Mouse (Mus musculus) activated CD4-positive, CD25-positive, alpha-beta regulatory T cell, adult 4 months (primary cell): ENCODE results near the gene Gal3st3. TPM values are rescaled to one million over a fixed set of nuclear protein-coding genes. Genes with fewer than 3 reads are reported as not detected.

Experiments used
- ATAC-seq: one replicate; pipeline ENCODE4 v1.8.0; 2017
- polyA plus RNA-seq, 2 experiments: library from polyadenylated mRNA; unstranded; fragments of 100-300 nt; shearing (Covaris generic); gene quantifications; one replicate each; pipeline ENCODE4 v1.2.1; 2017

Gal3st3 gene
- under 1 TPM in 1 of 2 experiments, not detected in 1; 0.13 TPM for polyA plus RNA-seq

DNA sequence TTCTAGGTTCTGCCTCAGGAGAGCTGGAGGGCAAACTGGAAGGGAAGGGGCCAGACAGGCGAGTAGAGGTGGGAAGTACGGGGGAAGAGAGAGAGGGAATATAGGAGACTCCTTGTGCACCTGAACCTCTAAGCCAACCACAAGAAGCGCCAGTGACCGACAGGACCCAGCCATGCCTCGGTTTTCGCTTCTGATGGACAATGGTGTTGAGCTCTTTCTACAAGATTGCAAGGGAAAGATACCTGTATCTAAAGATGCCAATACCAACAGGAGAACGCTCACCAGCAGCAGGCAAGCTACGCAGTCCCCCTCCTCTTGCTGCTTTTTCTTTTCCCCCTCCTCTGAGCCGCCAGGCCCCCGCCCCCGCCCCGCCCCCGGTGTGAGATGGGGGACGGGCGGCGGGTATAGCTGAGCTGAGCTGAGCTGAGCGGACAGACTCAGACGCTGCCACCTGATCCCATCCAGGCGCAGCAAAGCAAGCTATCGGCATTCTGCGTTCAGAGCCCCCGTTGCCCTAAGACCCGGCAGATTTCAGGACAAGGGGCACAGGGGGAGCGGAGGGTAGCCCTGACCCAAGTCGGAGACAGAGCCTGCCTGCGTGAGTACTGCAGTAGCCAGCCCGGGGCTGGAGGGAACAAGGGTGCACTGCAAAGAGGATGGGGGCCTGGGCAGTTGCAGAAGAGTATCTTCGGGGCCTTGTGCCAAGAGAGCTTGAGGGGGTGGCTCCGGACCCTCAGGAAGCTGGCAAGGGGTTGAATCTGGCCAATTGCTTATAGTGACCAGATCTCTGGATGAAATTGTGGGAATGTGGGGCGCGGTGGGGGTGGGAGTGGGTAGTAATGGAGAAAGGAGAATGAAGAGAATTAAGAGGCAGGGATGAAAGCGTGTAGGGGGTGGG is at the start of gene Gal3st3:
Gene Gal3st3 (plus strand): TSS at position 429 of the 898 bp plus-strand sequence.
- ATAC-seq: no peak

DNA sequence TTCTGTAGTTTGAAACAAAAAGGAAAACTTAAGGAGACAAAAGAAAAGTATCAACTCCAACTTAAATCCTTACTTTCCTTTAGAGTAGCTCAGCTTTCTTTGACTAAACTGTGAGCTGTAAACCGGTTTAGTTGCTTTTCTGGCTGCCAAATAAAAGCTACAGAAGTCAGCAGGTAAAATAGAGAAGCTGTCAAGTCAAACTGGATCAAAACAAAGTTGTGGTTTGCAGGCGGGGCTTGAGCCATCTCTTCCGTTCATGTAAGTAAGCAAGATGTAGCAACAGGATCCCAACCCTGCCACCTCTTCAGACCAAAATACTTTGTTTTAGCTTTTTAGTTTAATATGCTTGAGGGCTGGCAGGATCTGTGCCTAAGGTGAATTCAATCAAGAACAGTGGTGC is 41.0 kb upstream of the Gal3st3 start:
- ATAC-seq: peak; percentile 73

DNA sequence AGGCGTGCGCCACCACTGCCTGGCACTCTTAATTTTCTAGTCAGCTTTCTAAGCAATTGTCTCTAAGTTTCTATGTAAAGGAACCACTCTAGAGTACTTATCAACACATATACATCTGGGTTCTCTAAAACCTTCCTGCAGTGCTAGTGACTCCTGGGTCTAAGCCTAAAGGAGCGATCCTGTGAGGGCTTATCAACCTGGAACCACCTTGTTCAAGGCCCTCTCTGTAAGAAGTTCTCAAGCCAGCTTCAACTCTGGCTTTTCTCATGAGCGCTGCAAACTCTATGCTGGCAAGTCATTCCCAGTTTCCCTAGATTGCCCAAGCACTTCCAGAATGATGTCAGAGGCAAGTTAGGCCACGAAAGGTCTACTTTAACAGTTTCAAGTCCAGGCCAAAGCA is 31.1 kb upstream of the Gal3st3 start:
- ATAC-seq: no peak

DNA sequence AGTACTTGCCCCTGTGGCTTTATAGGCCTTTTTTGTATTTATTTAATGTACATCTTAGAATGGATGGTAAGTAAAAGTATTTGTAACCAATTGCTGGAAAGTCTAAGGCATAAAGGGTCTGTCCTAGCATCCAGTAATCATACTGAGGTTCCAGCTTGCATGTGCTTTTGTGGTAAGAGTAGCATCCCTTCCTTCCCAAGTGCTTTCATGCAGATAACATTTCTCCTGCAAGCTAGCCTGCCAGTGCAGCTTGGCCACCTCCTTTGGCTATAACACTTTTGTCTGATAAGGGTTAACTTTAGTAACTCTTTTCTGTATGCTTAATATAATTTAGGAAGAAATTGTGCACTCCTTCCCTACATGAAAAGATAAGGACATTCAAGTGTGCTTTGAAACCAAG is 30.1 kb upstream of the Gal3st3 start:
- no peak for ATAC-seq

DNA sequence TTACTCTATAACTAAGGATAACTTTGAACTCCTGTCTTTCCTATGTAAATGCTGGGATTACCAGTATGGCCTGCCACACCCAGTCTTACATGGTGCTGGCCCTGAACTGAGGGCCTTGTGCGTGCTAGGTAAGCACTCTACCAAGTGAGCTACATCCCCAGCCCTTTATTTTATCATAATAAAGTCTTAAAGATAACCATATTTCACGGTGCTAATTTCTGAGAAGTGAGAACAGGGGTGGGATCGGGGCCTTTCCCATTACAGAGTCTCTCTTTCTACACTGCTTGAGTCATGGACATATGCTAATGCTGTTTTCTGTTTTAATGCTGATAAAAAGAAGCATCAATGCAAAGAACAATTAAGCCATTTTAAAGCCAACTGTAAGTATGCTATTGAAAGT is 29.3 kb upstream of the Gal3st3 start:
- ATAC-seq: no peak

DNA sequence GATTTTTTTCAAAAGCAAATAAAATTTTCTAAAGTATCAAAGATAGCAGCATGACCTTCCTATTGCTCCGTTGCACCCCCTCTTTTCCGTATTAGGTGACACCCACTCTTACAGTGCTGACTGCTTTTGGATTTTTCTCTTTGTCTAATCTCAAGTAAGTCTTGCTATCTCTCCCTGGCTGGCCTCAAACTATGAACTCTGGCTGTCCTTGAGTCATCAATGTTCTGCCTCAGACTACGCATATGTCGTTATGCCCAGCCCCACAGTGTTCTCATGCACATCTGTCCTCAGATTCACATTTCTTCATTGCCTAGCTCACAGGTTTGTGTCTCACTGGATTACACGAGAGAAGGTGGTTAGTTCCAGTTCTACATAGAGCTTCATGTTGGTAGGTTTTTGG is 28.7 kb upstream of the Gal3st3 start:
- no peak for ATAC-seq

DNA sequence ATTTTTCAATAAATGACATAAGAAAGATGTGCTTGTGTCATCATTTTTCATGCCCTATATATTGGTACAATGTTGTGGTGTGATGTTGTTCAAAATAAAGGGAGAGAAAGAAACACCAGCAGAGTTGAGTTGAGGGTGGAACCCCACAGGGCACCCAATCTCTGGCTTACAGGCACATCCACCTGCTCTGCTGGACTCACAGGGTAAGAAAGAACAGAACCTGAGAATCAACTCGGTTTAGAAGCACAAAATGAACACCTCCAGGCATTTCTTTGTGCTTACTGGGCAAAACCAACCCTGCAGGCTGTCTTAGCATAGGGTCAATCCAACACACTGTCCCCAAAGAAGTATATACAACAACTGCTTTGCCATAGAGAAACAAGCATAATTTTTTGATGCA is 26.7 kb upstream of the Gal3st3 start:
- ATAC-seq: no peak

DNA sequence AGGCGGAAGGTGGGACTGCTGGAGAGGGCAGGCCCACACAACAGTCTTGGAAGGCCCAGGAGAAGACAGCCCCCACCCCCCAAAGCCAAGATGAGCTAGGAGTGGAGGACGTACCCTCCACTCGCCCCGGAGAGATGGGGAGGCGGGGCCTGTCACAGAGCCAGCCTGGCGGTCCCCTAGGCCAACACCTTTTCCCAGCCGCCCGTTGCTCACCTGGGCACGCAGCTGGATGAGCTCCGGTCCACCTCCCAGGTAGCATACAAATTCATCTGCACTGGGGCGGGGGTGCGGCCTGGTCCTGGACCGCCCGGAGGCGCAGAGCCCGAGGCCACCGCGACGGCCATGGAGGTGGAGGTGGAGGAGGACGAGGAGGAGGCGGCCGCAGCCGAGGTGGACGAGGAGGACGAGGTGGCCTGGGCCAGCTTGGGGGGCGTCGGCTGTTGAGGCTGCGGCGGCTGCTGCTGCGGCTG is 25.8 kb upstream of the Gal3st3 start:
- ATAC-seq: no peak

DNA sequence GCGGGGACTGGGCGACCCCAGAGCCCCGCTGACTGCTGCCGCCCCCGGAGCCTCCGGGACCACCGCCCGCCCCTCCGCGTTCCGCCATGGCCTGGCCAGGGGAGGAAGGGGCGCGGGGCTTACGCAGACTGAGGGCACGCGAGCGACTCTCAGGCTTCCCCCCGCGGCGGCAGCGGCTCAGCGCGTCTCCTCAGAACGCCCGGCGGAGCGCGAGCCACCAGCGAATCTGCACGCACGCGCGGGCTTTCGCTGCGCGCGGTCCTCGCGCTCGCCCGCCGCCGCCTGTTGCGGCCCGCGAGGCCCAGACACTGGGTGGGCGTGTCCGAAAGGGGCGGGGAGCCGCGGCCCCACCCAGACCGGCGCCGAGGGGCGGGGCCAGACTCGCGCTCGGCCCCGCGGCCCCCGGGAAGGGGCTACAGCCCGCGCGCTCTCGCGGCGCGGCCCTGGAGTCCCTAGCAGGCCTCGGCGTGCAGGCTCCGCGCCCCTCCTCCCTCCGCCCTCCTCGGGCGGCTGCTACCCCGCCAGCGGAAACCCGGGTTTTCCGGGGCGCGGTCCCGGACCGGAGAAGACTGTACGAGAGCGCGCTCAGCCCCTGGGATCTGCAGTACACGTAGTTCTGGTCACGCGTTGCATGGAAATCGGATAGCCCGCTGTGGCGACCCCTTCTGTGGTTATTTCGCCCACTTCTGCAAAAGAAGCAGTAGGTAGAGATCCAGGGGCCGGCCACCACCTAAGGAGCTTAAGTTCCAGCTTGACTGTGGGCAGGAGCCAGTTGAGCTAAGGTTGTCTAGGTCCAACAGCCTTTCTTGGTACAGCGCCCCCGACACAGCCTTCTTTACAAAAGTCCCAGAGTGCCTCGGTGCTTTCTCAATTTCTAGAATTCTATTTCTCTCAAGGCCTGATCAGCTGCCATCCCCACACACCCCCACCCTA is 25.1 kb upstream of the Gal3st3 start, which contains the start of gene Pacs1:
Gene Pacs1 (minus strand): TSS at position 319 of the 933 bp plus-strand sequence.
- ATAC-seq: peak; percentile 85

DNA sequence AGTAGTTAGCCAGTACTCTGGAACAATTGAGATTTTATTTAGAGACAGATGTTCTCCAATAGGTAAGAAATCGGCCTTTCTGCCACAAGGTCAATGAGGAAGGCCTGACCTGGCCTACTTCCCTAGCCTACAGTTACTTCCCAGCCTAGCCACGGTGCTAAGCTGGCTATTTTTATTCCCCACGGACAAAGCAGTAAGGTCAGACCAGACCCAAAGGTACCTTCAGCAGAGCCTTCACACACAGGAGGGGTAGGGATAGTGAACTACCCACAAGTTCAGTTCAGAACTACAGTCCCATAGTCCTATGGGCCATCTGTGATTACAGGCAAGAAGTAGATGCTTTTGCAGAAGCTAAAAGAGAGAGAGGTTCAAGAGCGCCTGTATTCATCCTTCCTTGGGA is 24.2 kb upstream of the Gal3st3 start:
- ATAC-seq: no peak

DNA sequence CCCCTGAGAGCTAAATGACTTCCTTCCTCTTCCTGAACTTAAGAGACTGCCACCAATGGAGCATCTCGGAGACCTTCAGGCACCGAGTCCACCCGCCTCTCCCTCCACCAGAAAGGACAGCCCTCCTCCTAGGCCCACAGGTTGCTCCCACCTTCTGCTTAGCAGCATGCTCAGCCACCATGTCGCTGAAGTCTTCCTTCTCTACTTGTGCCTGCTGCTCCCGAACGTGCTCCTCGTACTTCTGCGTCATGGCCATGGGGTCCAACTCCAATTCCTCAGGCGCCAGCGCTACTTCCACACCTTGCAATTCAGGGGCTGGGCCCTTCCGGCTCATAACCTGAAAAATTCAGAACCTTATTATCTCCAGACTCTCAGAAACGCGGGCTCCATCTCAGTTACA is 23.5 kb upstream of the Gal3st3 start:
- no peak for ATAC-seq

DNA sequence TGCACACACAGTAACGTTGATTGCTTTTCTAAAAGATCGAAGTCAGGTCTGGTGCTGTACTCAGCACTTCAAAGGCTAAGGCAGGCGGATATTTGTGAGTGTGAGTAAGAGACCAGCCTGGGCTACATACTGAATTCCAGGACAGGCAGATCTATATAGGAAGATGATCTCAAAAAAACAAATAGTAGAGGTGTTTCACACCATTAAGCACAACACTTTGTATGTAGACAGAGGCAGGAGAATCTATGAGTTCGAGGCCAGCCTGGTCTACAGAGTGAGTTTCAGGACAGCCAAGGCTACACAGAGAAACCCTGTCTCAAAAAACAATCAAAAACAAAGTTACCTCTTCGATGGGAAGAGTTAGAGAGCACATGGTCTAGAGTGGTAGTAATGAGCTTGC is 22.4 kb upstream of the Gal3st3 start:
- no peak for ATAC-seq

DNA sequence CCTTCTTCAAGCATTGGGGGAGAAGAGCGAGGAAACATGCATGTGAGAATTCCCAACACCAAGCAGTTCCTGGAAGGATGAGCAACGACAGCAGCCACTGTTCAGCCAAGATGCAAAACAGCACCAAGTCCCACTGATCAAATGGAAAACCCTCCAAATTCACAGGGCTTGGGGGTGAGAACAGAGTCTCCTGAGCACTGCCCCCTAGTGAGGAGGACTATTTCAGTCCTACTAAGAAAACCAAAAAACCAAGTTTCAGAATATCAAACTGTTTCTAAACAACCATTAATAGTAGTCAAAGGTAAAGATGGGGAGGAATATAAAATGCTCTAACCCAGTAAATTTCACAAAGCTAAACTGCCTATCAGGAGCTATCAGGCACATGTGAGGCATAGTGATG is 21.6 kb upstream of the Gal3st3 start:
- ATAC-seq: no peak

DNA sequence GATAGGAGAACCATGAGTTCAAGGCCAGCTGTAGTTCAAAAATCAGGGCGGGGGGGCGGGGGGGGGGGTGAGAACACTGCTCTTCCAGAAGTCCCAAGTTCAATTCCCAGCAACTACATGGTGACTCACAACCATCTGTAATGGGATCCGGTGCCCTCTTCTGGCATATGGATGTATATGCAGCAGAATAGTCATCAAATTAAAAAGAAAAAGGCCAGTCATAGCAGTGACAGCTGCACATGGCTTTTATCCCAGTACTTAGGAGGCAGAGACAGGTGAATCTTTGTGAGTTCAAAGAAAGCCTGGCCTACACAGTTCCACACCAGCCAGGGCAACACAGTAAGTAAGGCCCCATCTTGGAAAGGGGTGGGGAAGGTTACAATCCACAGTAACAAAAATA is 21.0 kb upstream of the Gal3st3 start:
- no peak for ATAC-seq

DNA sequence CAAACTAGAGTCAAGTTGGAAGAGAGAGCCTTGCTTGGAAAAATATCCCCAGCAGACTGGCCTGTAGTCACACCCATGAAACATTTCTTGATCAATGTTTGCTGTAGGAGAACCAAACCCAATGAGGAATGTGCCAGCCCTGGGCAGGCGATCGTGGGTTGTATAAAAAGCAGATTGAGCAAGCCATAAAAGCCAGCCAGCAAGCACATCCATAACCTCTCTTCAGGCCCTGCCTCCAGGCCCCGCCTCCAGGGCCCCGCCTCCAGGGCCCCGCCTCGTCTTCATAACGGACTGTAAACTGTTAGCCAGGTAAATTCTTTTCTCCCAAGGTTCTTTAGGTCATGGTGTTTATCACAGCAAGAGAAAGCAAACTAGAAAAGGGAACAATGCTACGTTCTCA is 19.8 kb upstream of the Gal3st3 start:
- ATAC-seq: no peak

DNA sequence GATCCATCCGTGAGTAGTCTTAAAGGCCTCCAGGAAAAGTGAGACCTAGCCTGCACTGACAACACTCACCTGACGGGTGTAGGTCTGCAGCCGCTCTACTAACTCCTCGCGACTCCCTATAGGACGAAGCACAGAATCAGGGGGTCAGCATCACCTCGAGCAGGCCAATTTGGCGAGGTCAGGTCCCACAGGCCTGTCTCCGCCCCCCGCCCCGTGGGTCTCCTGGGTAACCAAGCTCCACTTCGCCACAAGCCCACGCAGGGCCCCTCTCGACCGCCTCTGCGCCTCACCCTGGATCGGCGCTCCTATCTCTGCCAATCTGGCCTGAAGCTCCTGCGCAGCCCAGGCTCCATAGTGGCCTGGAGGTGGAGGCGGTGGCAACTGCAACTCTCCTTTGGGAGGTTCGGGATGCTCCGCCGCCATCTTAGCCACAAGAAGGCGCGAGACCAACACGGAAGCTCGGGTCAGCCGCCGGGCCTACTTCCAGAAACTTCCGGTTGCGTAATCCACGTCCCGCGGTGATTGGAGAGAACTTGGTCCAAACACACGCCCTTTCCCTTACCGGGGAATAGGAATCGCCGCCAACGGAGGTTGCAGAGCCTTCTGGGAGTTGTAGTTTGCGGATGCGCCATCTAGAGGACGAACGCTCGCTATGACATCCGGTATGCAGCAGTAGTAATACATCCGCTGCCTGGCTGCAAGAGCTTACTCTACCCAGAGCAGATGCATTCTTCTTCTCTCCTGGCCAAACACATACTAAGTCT is 3.0 kb upstream of the Gal3st3 start, which contains the start of gene Sf3b2:
Gene Sf3b2 (minus strand): TSS at position 484 of the 764 bp plus-strand sequence.
- peak; percentile 97 for ATAC-seq

DNA sequence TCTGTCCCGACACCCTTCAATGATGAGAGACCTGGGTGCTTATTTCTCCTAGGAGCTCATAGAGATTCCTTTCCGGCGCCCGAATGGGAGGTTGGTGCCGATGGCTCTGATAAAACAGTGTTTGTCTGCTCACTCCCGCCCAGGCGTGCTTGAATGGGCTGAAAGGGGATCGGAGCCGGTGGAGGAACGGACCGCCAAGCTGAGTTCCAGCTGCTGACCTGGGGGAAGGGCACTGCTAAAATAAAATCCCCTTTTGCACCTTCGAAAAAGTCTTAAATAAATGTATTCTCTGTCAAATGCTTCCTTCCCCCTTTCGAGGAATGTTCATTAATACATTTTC is 2.4 kb upstream of the Gal3st3 start:
- ATAC-seq: peak; percentile 3

DNA sequence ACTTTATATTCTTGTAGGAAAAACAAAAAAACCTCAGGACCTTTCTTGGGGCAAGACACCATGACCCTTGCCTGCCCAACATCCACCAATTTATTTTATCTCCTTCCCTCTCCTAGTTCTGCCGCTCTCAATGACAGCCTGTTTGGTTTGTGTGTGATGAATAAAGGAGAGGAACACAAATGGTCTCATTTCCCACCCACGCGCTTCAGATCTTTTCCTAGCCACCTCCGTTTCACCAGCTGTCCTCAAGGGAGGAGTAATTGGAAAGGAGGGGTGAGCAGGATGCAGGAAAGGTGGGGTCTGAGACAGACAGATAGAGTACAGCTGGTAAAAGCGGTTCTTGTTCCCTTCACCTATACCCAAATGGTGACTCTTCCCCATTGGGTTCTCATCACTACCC is 1.5 kb upstream of the Gal3st3 start:
- ATAC-seq: no peak

DNA sequence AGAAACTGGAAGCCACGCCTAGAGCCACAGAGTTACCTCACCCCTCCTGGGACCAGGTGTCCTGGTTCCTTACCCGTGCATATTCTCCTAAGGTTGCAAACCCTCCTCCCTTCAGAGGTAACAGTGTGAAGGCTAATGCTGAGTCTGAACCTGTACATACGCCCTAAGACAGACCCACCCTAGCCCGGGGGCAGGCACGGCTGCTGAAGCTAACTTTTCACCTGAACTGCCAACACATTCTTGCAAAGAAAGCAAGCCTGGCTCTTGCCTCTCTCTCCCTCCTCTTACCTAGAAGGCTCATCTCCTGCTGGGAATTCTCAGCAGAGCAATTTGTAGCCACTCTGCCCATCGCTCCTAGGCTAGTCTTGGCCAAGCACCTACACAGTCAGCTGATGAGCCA is 2.5 kb downstream of the Gal3st3 start:
- ATAC-seq: no peak

DNA sequence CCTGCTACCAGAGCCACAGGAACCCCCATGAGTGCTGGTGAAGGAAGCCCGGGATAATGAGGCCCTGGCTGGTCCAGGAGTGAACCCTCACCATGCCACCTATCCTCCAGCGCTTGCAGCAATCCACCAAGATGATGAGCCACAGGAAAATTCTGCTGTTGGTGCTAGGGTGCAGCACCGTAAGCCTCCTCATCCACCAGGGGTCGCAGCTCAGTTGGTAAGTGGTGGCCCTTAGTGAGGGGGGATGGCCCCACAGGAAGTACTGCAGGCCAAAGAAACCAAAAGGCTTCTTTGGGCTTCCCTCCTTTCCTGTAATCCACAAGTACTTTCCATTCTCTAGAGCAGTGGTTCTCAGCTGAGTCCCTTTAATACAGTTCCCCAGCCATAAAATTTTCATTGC is 4.3 kb downstream of the Gal3st3 start:
- ATAC-seq: peak; percentile 65

DNA sequence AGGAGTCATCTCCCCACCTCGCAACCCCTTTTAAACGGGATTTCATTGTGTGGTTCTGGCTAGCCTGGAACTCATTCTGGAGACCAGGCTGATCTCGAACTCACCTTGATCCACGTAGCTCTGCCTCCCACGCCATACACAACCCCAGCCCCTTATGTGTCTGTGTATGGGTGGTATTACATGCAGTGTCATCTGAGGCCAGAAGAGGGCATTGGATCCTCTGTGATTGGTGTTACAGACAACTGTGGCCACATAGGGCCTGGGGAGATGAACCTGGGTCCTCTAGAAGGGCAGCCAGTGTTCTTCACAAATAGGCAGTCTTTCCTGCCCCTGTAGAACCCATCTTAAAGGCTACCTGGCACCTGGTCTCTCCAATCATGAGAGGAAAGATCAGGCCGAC is 8.1 kb downstream of the Gal3st3 start:
- ATAC-seq: no peak

DNA sequence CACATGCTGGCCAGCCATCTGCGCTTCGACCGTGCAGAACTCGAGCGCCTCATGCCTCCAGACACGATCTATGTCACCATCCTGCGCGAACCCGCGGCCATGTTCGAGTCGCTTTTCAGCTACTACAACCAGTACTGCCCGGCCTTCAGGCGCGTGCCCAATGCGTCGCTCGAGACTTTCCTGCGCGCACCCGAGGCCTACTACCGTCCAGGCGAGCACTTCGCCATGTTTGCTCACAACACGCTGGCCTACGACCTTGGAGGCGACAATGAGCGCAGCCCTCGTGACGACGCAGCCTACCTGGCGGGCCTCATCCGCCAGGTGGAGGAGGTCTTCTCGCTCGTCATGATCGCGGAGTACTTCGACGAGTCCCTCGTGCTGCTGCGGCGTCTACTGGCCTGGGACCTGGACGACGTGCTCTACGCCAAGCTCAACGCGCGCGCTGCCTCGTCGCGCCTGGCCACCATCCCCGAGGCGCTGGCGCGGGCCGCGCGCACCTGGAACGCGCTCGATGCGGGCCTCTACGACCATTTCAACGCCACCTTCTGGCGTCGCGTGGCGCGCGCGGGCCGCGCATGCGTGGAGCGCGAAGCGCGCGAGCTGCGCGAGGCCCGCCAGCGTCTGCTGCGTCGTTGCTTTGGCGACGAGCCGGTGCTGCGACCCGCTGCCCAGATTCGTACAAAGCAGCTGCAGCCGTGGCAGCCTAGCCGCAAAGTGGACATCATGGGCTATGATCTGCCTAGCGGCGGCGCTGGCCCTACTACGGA is 9.0 kb downstream of the Gal3st3 start:
- ATAC-seq: no peak
